Mouse (Mus musculus) thymus, postnatal 36 days (tissue): ENCODE measurements at regions not wholly inside any gene's neighbourhood (a gene's known extent, or its start where the extent isn't known, plus 50 kb on each side); places are given as distances from the start of the nearest gene placed in this dataset.

Experiments used
- DNase-seq, 2 experiments: peaks; one replicate each; pipeline ENCODE4 v3.0.0; 2022; ENCODE audit warnings: mixed read lengths in 2 of 2

DNA sequence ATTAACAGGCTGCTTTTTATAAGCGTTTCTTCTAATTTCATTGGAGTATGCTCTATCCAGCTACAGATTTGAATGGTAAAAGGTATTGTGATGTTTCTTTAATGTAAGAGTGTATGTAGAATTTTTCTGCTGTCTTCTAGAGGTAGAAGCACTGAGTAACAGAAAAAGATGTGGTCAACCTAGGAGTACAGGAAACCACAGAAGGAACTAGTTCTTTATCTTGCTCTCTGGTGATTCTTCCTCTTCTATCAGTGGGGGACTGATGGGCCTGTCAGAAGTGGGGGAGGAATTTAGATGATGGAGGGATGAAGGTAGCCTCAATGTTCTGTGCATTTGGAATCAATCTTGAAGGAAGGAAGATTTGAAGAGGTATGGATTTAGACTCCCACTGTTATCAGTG, 1031.9 kb downstream of the Car8 start:
- no peak for DNase-seq

DNA sequence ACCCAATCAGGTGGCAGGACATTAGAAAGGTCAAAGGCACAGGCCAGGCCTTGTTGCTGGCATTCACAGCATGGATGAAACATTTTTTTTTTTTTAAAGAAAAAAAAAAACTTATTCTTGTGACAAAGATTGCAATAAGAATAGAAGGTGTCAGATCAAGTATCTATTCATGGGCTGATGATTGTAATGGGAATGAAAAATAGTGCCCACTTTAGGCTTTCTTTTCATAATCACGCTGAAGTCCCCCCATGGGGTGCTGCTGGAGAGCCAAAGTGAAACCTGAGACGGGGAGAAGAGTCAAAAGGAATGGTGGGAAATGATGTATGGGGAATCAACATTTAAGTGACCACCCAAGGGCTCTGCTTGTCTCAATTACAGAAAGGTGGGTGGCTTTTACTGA, 1037.0 kb downstream of the Car8 start:
- DNase-seq: no peak

DNA sequence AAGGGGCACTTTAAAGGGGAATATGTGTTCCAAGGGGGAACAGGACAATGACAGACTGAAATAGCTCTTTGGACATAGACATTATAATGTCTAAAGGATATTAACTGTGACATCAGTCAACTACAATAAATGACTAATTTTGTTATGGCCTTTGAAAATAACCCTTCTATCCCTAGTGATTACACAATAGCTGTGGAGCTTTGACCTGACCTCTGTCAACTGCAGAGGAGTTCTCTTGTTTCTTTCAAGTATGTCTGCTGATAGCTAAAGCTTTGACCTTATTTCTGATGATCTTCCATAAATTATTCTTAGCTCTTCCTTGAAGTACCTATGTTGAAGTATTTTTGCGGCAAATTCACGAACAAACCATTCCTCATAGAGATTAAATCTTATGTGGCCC, 1038.9 kb downstream of the Car8 start:
- DNase-seq: no peak

DNA sequence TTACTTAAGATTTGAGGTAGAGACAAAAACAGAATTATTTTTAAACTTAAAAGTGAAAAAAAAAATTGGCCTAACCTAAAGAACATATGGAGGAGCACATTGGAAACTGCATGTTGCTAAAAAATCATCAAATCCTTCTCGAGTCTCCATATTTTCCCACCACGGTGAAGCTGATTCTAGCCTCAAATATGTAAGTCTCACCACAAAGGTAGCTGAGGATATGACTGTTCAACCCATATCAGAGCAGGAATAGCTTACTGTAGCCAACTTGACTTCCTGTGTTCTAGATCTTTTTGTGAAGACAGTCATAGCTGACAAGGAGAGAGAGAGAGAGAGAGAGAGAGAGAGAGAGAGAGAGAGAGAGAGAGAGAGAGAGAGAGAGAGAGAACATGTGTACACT, 1039.8 kb downstream of the Car8 start:
- DNase-seq: no peak

DNA sequence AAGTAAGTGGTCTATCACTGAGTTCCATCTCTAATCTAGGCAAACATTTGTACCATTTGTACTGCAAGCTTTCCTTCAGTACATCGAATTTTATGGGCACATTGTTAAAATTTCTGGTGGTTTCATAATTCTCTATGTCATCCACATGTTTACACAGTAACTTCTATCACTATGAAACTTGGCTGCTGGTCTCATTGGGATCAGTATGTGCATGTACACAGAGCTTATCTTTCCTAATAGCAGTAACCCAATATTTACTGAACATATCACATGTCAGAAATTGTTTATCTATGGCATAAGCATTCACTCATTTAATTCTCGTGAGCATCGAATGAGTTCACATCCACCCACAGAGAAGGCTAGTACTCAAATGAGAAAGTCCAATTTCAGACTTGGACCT, 1042.3 kb downstream of the Car8 start:
- DNase-seq: no peak

DNA sequence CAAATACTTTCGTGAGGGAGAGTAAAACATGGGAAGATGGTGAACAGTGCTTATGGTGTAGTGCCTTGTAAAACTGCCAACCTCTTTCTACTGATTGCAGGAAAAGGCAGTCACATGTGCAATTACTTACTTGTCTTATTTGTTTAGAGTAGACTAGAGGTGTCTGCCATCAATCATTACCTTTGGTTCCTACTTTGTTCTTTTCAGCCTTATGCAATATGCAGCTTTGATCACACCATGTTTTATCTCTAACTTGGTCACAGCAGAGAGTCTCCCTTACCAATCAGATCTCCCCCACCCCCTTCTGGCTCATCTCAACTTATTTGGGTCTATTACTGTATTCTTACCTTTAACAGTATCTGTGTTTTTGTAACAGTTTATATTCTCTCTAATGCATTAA, 1043.2 kb downstream of the Car8 start:
- no peak for DNase-seq

DNA sequence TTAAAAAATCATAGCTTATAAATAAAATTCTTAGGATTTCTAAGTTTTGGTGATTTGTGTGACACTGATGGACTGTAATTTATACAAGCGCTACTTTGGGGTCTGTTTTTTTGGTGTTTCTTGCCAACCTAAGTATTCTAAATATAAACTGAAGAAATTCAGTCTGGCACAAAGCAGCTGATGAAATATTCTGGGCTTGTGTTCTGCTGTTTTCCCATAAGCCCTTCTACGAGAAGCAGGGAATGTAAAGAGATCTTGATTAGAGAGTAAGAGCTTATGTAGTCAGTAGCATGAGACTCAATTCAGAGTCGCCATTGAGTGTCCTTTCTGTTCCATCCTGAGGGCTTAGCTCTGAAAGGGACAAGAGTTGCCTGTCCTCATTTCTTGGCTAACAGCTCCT, 1046.9 kb downstream of the Car8 start:
- no peak for DNase-seq

DNA sequence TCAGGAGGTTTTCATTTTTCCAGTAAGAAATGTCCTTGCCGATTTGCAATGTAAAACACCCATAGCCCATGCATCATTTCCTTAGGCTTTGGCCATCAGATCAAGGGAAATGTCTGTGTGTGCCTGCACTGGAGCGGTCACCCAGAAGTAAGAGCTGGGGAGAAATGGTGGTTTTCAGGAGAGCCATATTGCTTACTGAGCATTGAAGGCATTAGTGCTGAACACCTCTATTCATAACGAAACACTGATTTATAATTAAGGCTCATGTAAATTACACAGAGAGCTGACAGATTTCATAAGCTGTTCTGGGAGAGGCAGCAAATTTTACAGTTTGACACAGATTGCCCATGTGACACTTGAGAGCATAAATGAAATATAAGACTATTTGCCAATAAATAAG, 1047.6 kb downstream of the Car8 start:
- no peak for DNase-seq

DNA sequence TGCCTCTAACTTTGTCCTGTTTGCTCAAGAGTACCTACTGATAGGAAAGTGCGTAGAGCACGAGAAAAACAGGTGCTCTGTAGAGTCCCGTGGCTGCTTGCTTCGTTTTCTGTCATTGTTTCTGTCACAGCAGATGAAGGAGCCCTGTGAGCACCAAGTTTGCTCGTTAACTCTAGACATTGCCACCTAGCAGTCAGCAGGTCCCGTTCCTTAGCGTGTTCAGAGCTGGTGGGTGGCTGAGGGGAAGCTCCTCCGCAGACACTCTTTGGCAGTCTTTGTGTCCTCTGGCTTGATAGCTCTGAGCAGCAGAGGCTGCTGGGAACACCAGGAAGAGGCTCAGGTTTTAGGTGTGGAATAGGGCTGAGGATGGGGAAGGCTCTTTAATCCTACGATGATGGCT, 1063.8 kb downstream of the Car8 start:
- peak; percentile 14 to 28 for DNase-seq

DNA sequence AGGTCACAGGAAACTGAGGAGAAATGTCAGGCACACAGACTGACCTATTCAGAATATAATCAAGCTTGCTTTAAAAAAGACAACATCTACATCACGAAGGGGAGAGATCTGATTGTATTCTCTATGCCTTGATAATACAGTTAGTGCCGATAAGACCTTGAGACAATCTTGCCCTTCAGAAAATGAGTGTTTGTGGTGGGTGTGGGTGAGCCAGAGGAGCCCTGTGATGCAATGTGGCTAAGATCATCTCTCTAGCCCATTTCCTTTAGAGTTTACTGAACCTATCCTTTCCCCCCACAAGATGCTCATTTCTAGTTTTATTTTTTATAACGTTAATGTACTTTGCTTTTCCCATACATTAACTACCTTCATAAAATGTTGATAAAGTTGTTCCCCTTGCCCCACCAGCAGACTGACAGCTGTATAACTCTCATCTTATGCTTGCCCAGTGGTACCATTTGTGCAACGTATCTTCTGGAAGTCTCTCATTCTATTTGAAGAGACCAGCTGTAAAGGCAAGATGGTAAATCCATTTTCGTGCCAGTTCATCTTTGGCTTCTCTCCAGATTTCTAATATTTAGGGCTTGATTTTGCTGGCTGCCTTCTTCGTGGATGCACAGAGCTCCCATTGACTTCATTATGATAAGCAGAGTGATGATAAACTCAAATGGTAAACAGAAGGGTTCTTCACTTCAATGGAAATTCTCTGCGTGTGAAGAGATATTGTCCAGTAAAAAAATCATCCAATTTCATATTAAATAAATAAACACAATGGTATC, 1066.1 kb downstream of the Car8 start:
- no peak for DNase-seq

DNA sequence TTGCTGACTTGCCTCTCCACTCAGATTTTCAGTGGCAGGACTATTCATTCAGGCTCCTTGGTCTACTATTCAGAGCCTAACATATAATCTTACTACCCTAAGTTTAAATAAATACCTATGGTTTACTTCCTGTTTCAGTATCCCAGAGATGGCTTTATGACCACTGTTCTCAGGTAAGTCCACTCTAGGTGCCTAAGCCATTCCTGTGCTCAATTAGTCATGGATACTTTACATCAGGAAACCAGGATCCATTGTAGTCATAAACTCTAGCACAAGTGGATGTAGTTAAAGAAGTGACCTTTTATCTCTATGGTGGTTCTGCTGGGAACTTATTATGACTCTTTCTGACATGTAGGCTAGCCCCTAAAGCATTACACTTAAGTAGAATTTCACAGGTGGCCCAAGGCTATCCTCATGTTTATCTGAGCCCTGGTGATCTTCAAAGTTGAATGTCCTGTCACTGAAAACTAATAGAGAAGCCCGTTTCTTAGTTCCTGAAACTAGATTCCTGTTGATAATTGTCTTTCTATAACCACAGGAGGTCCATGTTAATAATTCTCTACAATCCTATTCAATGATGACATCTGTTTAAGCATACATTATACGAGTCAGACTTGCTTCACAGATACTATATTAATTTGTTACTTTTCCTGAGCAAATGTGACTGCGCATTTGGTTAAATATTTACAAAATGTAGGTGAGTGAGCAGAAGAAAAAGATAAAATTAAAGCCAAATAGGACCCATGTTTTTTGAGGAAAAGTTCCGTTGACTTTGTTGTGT, 1067.0 kb downstream of the Car8 start:
- DNase-seq: no peak

DNA sequence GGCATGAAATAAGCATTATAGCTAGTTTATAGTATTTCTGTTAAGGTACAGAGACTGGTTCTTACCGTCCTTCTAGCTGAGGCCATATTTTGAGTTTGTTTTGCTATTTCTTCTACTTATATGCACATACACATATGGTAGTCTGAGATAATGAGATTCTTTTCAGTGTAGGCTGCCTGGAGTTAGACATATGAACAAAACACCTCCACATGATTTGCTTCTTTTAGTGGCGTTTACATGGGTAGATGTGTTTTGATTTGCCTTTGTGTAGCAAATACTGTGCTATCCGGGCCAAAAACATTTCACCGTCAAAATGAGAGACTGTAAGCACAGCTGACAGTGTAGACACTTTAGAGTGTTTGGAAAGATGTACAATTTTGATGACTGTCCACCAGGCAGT, 1077.4 kb downstream of the Car8 start:
- DNase-seq: no peak

DNA sequence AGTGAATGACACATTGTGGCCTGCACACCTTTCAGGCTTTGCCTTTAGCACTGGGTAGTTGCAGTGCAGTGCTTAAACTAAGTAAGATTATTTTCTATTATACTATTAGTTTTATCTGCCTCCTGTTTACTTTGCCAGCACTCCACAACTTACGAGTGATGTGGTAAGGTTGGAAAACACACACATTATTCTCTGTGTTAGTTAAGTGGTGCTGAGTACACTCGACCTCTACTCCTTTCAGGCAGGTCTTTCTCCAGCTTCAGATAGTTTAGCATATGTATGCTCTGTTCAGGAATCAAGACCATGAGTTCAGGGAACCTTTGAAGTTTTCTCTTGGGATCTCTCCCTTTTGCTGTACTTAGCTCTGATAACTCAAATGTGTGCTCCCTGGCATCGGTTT, 1081.0 kb downstream of the Car8 start:
- DNase-seq: no peak

DNA sequence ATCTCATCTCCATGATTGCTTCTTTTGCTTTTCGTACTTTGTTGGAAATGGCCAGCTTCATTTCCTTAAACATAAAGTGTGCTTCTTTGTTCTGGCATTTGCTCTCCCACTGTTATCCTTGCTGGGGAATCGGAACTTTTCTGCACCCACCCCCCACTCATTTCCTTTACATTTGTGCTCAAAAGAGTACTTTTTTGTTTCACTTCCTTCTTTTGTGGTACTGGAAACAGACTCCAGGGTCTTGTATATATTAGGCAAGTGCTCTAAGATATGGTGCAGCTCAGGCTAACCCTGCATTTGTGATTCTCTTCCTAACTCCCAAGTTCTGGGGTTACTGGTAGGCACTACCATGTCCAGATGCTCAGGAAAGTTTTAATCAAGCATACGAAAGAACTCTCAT, 1084.6 kb downstream of the Car8 start:
- DNase-seq: no peak

DNA sequence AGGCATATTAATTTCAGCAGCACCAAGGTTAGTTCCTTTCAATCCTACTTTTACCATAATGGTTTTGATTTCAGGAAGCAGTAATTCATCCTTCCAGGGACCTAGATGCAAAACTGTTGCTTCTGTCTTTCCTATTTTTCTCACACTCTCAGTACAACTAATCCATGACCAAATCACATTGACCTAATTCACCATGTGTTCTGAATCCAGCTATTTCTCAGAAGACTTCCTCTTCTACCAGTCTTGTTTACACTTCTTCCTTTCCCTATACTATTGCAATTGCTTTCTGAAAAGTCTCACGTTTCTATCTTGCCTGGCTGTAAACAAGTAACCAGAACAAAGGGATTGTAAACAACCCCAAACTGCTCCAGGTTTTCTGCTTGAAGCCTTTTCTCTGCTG, 1085.0 kb downstream of the Car8 start:
- DNase-seq: no peak

DNA sequence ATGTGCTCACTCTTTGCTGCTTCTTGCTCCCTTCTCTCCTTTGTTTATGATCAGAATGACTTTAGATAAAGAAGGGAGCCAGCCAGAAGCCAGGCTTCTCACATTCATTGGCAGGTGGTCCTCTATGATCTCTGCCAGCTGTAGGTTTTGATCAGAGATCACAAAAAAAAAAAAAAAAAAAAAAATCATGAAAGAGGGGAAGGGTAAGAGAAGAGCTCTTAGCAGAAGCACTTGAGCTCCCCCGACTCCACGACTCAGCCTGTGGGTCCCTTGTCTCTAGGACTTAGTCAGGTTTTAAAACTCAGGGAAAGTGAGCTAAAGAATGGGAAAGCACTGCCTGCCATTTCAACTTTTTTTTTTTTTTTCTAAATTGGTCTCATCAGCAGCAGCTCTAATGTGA, 1093.1 kb downstream of the Car8 start:
- DNase-seq: peak; percentile 22 to 53

DNA sequence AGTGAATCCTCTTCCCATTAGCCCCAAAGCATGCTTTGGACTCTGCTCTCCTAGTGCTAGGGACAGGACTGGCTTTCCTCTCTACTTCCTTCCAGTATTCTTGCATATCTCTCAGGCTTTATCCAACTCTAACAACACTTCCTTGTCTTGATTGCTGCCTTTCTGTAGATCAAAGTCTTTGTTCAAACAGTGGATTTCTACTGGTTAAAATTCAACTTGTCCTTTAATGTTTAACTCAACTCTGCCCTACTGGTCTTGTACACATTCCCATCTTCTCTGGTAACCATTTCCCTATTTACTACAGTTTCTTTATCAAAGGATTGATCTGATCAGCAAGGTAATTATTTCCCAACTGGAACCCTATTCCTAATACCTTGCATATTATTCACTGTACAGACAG, 1094.6 kb downstream of the Car8 start:
- no peak for DNase-seq

DNA sequence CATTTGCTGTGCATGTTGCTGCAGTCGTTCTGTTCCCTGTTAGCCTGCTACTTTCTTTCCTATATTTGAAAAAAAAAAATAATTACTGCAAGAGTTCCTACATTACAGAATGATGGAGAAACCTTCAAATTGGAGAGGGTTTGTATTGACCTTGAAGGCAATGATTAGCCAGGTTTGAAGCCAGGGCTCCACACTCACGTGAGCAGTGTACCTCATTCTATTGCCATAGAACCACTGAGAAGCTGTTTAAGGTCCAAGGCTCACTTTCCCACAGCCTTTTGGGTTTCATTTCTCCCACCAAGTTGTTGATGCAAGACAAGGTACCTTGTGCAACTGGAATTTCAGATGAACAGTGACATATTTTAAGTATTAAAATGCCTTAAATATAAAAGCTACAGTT, 1095.2 kb downstream of the Car8 start:
- no peak for DNase-seq

DNA sequence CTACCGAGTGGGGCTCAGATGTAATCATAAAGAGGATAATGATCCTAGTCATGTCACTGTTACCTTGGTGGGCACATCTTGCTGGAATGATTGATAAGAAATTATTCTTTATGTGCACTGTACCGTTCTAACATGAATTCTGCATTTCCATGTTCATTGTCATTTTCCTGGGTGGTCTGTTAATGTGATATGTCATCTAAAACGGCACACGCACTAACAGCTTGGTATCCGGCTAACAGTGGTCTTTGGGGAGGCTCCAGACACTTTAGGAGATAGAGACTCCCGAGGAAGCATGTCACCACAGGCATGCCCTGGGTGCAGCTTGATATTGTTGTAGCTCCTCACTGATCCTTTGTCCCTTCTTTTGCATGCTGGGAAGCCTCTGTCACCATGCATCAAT, 1096.1 kb downstream of the Car8 start:
- DNase-seq: no peak

DNA sequence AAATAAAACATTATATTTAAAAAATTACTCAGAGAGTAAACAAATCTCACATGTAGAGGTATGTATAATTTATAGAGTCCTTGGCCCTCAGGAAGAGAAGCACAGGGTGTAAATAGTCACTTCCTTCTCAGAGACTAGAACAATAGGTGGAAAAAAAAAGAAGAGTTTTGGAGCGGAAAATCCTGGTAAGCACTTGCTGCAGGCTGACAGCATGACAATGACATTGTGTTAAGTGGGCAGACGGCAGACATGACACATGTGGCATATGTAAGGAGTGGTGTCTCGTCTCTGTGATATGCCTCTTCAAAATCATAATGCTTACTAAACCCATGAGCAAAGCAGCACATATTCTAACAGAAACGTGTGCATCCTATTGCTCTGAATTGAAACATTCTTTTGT, 1126.7 kb downstream of the Car8 start:
- DNase-seq: no peak

DNA sequence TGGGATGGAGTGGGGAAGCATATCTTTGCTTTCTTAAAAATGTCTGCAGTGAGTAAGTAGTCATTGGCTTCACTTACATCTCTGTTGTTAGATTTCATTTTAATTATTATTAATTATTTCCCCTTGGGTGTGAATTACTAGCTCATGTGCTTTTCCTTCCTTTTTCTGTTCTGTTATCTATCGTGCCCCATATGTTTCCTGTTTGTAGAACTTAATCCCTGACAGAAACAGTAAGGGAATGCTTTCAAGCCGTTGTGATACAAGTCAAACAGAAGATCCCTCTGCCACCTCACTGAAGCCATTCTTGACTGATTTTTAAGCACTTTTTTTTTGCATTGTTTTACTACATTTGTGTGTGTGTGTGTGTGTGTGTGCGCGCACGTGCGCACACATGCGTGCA, 1145.9 kb downstream of the Car8 start:
- DNase-seq: no peak

DNA sequence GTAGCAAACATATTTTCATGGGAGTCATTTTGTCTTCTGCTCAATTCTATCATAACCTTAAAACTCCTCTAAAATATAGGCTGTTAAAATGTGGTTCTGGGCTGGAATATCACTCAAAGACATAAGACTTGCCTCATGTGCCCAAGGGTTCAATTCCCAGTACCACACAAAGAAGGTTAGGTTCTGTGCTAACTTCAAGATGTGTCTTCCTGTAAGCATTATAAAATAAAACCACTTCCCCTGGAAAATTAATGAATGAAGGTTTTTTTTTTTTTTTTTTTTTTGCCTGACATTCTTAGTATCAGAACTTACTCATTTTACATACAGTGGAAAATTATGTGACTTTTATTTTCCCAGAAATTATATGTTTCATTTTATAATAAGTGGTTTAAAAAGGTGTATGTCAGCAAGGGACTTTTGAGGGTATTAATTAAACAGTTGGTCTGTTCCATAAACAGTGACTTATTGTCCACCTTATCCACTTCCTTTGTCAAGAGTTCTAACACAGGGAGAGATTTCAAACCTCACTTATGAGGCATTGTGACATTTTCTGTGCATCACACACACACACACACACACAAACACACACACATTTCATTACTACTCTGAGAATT, 1147.5 kb downstream of the Car8 start:
- DNase-seq: no peak
